9 mouse cellular contexts compared by ENCODE assay signal in genomic region chr4:31824518-31825437, GRCm38 (mm10).
A peak's percentile ranks its signal among the peaks of the same experiment; 100 is the strongest.
DNase-seq lines count a peak whose midpoint lies in the region; ATAC-seq lines count a peak whose summit lies in the region.
"Had no signal": no experiment of that assay in that cellular context is flagged by ENCODE, and none has a peak within 500 bp of the region (broad histone marks: within the 10 kb centered on the region; RNA-seq: fewer than 3 reads in every experiment).

No protein-coding gene starts in this region.

- H3K4me2 ChIP-seq in forebrain, embryonic 12.5 days = peak overlapping the region; percentile 21
- H3K4me2 ChIP-seq in kidney, embryonic 16.5 days (replicated peaks; ENCODE audit: low read depth, low read length) = peak overlapping the region; percentile 74

- H3K27ac ChIP-seq in forebrain, embryonic 12.5 days = no peak overlapping the region
- H3K27ac ChIP-seq in kidney, embryonic 16.5 days (ENCODE audit: low read length) = peak overlapping the region; percentile 95

- peaks cover 11% of the 10 kb centered on the region for H3K4me1 ChIP-seq in forebrain, embryonic 12.5 days
- H3K4me1 ChIP-seq in kidney, embryonic 16.5 days (ENCODE audit: insufficient read depth, low read length) = peaks cover 39% of the 10 kb centered on the region

- ATAC-seq in forebrain, embryonic 12.5 days (ENCODE audit: low FRiP score) = peak; percentile 45; the same call in 1 of the 2 replicates
- ATAC-seq in kidney, embryonic 16.5 days (ENCODE audit: low FRiP score, low TSS enrichment) = peak; percentile 19; the same call in 1 of the 2 replicates
- no peak for ATAC-seq in megakaryocyte-erythroid progenitor cell, adult 5-6 weeks (replicated peaks; ENCODE audit: low FRiP score, low TSS enrichment, poor library complexity, severe bottlenecking)

- DNase-seq in right cerebral cortex, postnatal 4 days = peak; percentile 40
- no peak for DNase-seq in right cerebral cortex, postnatal 14 days
- DNase-seq in splenic B cell, adult 2 months (ENCODE audit: low read depth, low spot score) = peak; percentile 7
- DNase-seq in gastrocnemius, postnatal 36 days = no peak
- DNase-seq in urinary bladder, postnatal 36 days (ENCODE audit: low spot score in 2 of 2) = no peak

- H3K4me3 ChIP-seq in forebrain, embryonic 12.5 days (replicated peaks) = no peak overlapping the region
- H3K4me3 ChIP-seq in kidney, embryonic 16.5 days (ENCODE audit: low read length) = peak overlapping the region; percentile 43
- H3K4me3 ChIP-seq: myocyte had no signal

- no peaks in the 10 kb centered on the region for H3K9me3 ChIP-seq in forebrain, embryonic 12.5 days
- H3K9me3 ChIP-seq in kidney, embryonic 16.5 days (ENCODE audit: low read length) = no peaks in the 10 kb centered on the region

- no peaks in the 10 kb centered on the region for H3K27me3 ChIP-seq in forebrain, embryonic 12.5 days
- H3K27me3 ChIP-seq in kidney, embryonic 16.5 days (ENCODE audit: insufficient read depth, low read length) = no peaks in the 10 kb centered on the region
- H3K27me3 ChIP-seq in splenic B cell, adult 2 months (ENCODE audit: control insufficient read depth, insufficient read depth, low read length, poor library complexity, severe bottlenecking) = no peaks in the 10 kb centered on the region; the same call in 1 of the 2 replicates

- 0 out of 2 replicates have a peak overlapping the region, but pooled peaks have one; percentile 38 for H3K9ac ChIP-seq in forebrain, embryonic 12.5 days
- peak overlapping the region; percentile 67 for H3K9ac ChIP-seq in kidney, embryonic 16.5 days (replicated peaks; ENCODE audit: low read length)

- 55% methylated on average over 14 of the region's 14 CpGs for WGBS in forebrain, embryonic 12.5 days
- WGBS in kidney, embryonic 16.5 days = 20% methylated on average over 14 of the region's 14 CpGs

- no peaks in the 10 kb centered on the region for H3K36me3 ChIP-seq in forebrain, embryonic 12.5 days (replicated peaks)
- H3K36me3 ChIP-seq in kidney, embryonic 16.5 days (ENCODE audit: insufficient read depth, low read length) = no peaks in the 10 kb centered on the region
- H3K36me3 ChIP-seq in splenic B cell, adult 2 months (ENCODE audit: control insufficient read depth, insufficient read depth, low read length, poor library complexity, severe bottlenecking) = no peaks in the 10 kb centered on the region

- intact Hi-C loops in gastrocnemius, postnatal 36 days (cut with DNase I) = no loop called here

Comparison
In these comparisons a context has a peak if more than half of its experiments do, and no peak if none do; other contexts are left out.
1. DNase-seq: peak in right cerebral cortex, postnatal 4 days (single experiment) and splenic B cell, adult 2 months (single experiment); none in right cerebral cortex, postnatal 14 days (single experiment), gastrocnemius, postnatal 36 days (0 of 2) and urinary bladder, postnatal 36 days (0 of 2).